Mouse (Mus musculus): ENCODE results near the gene Hist1h2bl. TPM values are rescaled to one million over a fixed set of nuclear protein-coding genes. Genes with fewer than 3 reads are reported as not detected.
"Not testable (repeated sequence)": the region's sequence is repeated elsewhere in the genome, so short reads cannot be mapped to it uniquely, and the experiment has no call there.

Hist1h2bl gene
- total and polyA plus RNA-seq, 2 experiments from 2014 or later = 615 TPM; not detected in 1

- 63% methylated on average over 4 of the region's 4 CpGs for WGBS
- H3K9ac ChIP-seq (replicated peaks; ENCODE audit: low read length) = peak overlapping the region; percentile 44
- ATAC-seq = no peak
- peak overlapping the region; percentile 72 for H3K4me2 ChIP-seq (ENCODE audit: low read depth, low read length)
- H3K4me1 ChIP-seq (ENCODE audit: insufficient read depth, low read length) = peaks cover 9% of the 10 kb centered on the region; the same call in 1 of the 2 replicates
- no peak for DNase-seq (ENCODE audit: low spot score)
- no peaks in the 10 kb centered on the region for H3K36me3 ChIP-seq (ENCODE audit: insufficient read depth, low read length)
- TF ChIP-seq CTCF (IDR thresholded peaks at IDR 0.05; ENCODE audit: low read depth) = no peak
- peak overlapping the region; percentile 31 for H3K4me3 ChIP-seq (ENCODE audit: low read length)
- no peaks in the 10 kb centered on the region for H3K9me3 ChIP-seq (ENCODE audit: low read length)
- H3K27me3 ChIP-seq (ENCODE audit: insufficient read depth, low read length) = no peaks in the 10 kb centered on the region
- 0 out of 2 replicates have a peak overlapping the region, but pooled peaks have one; percentile 58 for H3K27ac ChIP-seq
Measured at GRCm38 (mm10) chr13:21718381-21719080, 2.6 kb upstream of the Hist1h2bl start.

- DNase-seq (ENCODE audit: low spot score) (peak; percentile 94), ATAC-seq (peak; percentile 53)
- peak within 1 kb of the TSS; percentile 72 for H3K4me2 ChIP-seq (ENCODE audit: low read depth, low read length)
- not testable (repeated sequence) for H3K9me3 ChIP-seq (ENCODE audit: low read length); H3K4me1 ChIP-seq (ENCODE audit: insufficient read depth, low read length); H3K36me3 ChIP-seq (ENCODE audit: insufficient read depth, low read length); H3K27me3 ChIP-seq (ENCODE audit: insufficient read depth, low read length)
- WGBS = 2% methylated on average over 27 of the region's 56 CpGs
- H3K27ac ChIP-seq = peak within 1 kb of the TSS; percentile 79
- H3K9ac ChIP-seq (replicated peaks; ENCODE audit: low read length) = peak within 1 kb of the TSS; percentile 44
- peak within 1 kb of the TSS; percentile 38 for H3K4me3 ChIP-seq (ENCODE audit: low read length)
Measured at GRCm38 (mm10) chr13:21717397-21718357, 1.7 kb upstream of the Hist1h2bl start, which contains the start of gene Hist1h3h. Gene Hist1h3h, plus strand, starts transcription at chr13:21717659.

- Histone ChIP-seq H3K27ac (peak overlapping the region; percentile 79), H3K4me2 (ENCODE audit: low read depth, low read length) (peak overlapping the region; percentile 72), H3K4me3 (ENCODE audit: low read length) (peak overlapping the region; percentile 38), H3K9ac (replicated peaks; ENCODE audit: low read length) (peak overlapping the region; percentile 44)
- not testable (repeated sequence) for H3K4me1 ChIP-seq (ENCODE audit: insufficient read depth, low read length); H3K9me3 ChIP-seq (ENCODE audit: low read length); H3K27me3 ChIP-seq (ENCODE audit: insufficient read depth, low read length); H3K36me3 ChIP-seq (ENCODE audit: insufficient read depth, low read length); ATAC-seq
- whole genome bisulfite sequencing = 0% methylated on average over 9 of the region's 38 CpGs
- peak; percentile 22 for DNase-seq (ENCODE audit: low spot score)
Measured at GRCm38 (mm10) chr13:21716540-21717391, 823 bp upstream of the Hist1h2bl start.

GRCm38 (mm10) chr13:21715131-21715863 is 646 bp downstream of the Hist1h2bl start:
- H3K27me3 ChIP-seq (ENCODE audit: insufficient read depth, low read length) = no peaks in the 10 kb centered on the region
- WGBS = under 1% methylated on average over 20 of the region's 22 CpGs
- ATAC-seq (no peak), DNase-seq (ENCODE audit: low spot score) (peak; percentile 19)
- peaks cover 7% of the 10 kb centered on the region; the same call in 1 of the 2 replicates for H3K4me1 ChIP-seq (ENCODE audit: insufficient read depth, low read length)
- no peak for TF ChIP-seq CTCF (IDR thresholded peaks at IDR 0.05; ENCODE audit: low read depth)
- H3K4me2 ChIP-seq (ENCODE audit: low read depth, low read length) = peak overlapping the region; percentile 72
- peak overlapping the region; percentile 79 for H3K27ac ChIP-seq
- peak overlapping the region; percentile 38 for H3K4me3 ChIP-seq (ENCODE audit: low read length)
- H3K9ac ChIP-seq (replicated peaks; ENCODE audit: low read length) = peak overlapping the region; percentile 37; the same call in 1 of the 2 replicates
- no peaks in the 10 kb centered on the region for H3K36me3 ChIP-seq (ENCODE audit: insufficient read depth, low read length)
- no peaks in the 10 kb centered on the region for H3K9me3 ChIP-seq (ENCODE audit: low read length)

GRCm38 (mm10) chr13:21714725-21715124 is 1.2 kb downstream of the Hist1h2bl start:
- no peak overlapping the region for H3K27ac ChIP-seq
- H3K9ac ChIP-seq (replicated peaks; ENCODE audit: low read length) = peak overlapping the region; percentile 37; the same call in 1 of the 2 replicates
- DNase-seq (ENCODE audit: low spot score) (peak; percentile 77), ATAC-seq (no peak)
- H3K4me3 ChIP-seq (ENCODE audit: low read length) = peak overlapping the region; percentile 38
- H3K9me3 ChIP-seq (ENCODE audit: low read length) = no peaks in the 10 kb centered on the region
- peaks cover 7% of the 10 kb centered on the region; the same call in 1 of the 2 replicates for H3K4me1 ChIP-seq (ENCODE audit: insufficient read depth, low read length)
- H3K36me3 ChIP-seq (ENCODE audit: insufficient read depth, low read length) = no peaks in the 10 kb centered on the region
- peak overlapping the region; percentile 72 for H3K4me2 ChIP-seq (ENCODE audit: low read depth, low read length)
- peak; percentile 92 for TF ChIP-seq CTCF (IDR thresholded peaks at IDR 0.05; ENCODE audit: low read depth)
- 0% methylated on average over 7 of the region's 7 CpGs for WGBS
- H3K27me3 ChIP-seq (ENCODE audit: insufficient read depth, low read length) = no peaks in the 10 kb centered on the region
